Mouse (Mus musculus) intestine, embryonic 15.5 days (tissue): ENCODE measurements around the gene Wt1. TPM values are rescaled to one million over a fixed set of nuclear protein-coding genes. Genes with fewer than 3 reads are reported as not detected.

Experiments
- ATAC-seq: fragments of 200-750 bp; cut with Nextera tagmentation; 2 replicates; pipeline ENCODE4 v1.8.0; 2017; ENCODE audit warnings: moderate TSS enrichment, moderate library complexity
- H3K27ac ChIP-seq: fragments of 300-500 bp; sonication (generic); 2 replicates; pipeline ENCODE4 v1.5.1; 2015; ENCODE audit warnings: mild to moderate bottlenecking, inconsistent platforms
- H3K27me3 ChIP-seq: fragments of 300-500 bp; sonication (generic); replicated peaks from 2 replicates; pipeline ENCODE4 v1.6.1; 2015; ENCODE audit warnings: inconsistent platforms
- H3K36me3 ChIP-seq: fragments of 300-500 bp; sonication (generic); 2 replicates; pipeline ENCODE4 v1.6.1; 2015; ENCODE audit warnings: inconsistent platforms
- H3K4me1 ChIP-seq: fragments of 300-500 bp; sonication (generic); replicated peaks from 2 replicates; pipeline ENCODE4 v1.6.1; 2015; ENCODE audit warnings: inconsistent platforms
- H3K4me2 ChIP-seq: fragments of 300-500 bp; sonication (generic); replicated peaks from 2 replicates; pipeline ENCODE4 v1.6.1; 2015; ENCODE audit warnings: mild to moderate bottlenecking, inconsistent platforms
- H3K4me3 ChIP-seq: fragments of 300-500 bp; sonication (generic); replicated peaks from 2 replicates; pipeline ENCODE4 v1.5.1; 2015; ENCODE audit warnings: inconsistent platforms
- H3K9ac ChIP-seq: fragments of 300-500 bp; sonication (generic); 2 replicates; pipeline ENCODE4 v1.6.1; 2015; ENCODE audit warnings: inconsistent platforms
- H3K9me3 ChIP-seq: fragments of 300-500 bp; sonication (generic); 2 replicates; pipeline ENCODE4 v1.6.1; 2016; ENCODE audit warnings: inconsistent platforms
- WGBS: fragments of 180-500 bp; shearing (Covaris S2); methylation state at CpG from one replicate; pipeline ENCODE4 v1.1.7; 2015; 5-methylcytosine and 5-hydroxymethylcytosine counted together
- polyA plus RNA-seq: library from polyadenylated mRNA; unstranded; fragments of >200 nt; fragmentation: Nextera tagmentation; extraction: Ambion mirVana; gene quantifications from 2 replicates; pipeline ENCODE4 v1.2.1, GENCODE M21; 2015

The Wt1 gene
- polyA plus RNA-seq, 1 experiment from 2014 or later: 12.2 TPM

DNA sequence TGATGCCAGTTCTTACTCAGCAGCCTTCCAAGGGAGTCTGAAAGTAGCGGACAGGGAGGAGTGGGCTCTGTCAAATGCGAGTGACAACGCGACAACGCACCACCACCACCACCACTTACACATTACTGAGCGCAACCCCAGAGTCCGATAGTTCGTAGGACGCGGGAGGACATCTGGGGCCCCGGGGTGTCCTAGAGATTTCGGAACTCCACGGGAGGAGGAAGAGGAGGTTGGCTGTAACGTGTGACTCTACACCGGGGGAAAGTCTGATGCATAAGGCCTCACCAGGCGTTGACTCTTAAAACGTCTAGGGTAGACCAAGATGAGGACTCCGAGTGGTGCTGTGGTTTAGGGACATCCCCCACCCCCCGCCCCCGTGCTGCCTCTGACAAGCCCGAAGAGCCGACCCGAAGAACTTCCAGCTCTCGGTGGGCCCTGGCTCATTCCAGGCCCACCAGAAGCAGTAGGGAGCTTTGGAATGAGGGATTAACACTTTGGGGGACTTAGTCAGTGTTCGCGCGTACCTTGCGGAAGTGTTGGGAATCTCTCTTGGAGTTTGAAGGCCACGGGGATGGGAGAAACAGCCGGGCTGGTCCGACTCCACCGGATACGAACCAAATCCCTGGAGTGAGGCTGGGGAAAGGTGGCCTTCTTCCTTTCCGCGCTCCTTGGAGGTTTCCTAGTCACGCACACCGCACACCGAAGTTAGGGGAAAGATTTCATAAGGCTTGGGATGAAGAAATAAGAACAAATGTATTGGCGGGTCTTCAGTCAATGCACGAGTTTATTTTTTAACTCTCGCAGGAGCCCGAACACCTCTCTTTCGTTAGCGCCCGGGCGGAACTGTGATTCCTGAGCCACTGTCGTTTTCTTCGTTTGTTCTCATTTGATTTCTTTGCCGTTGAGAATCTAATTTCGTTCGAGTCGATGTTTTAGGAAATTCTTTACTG is 1.5 kb downstream of the Wt1 start:
- WGBS: 2% methylated on average over 52 of the region's 52 CpGs
- Histone ChIP-seq H3K27me3 (peaks cover 96% of the 10 kb centered on the region), H3K4me1 (peaks cover 28% of the 10 kb centered on the region), H3K4me3 (peak overlapping the region; percentile 34), H3K9me3 (no peaks in the 10 kb centered on the region), H3K9ac (peak overlapping the region; percentile 5), H3K4me2 (peak overlapping the region; percentile 53), H3K36me3 (no peaks in the 10 kb centered on the region), H3K27ac (no peak overlapping the region)
- ATAC-seq: no peak; the same call in 1 of the 2 replicates

DNA sequence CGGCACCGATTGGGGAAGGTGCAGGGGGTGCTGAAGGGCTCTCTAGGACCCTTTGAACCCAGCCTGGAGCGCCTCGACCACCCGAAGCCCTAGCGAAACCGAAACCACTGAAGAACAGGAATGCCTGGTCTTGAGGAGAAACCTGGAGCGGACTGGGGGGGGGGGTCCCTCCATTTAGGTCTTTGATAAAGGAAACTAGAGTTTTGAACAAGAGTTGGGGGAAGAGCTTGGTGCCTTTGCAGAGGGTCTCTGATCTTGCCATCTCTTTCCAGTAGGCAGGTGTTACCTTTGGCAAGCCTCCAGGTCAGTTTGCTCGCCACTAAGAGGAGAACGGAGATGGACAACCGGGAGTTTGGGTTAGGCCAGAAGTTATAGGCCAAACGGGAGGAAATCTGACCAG is 2.2 kb downstream of the Wt1 start:
- Histone ChIP-seq H3K27ac (no peak overlapping the region), H3K9ac (no peak overlapping the region), H3K4me1 (peaks cover 27% of the 10 kb centered on the region), H3K4me2 (peak overlapping the region; percentile 28), H3K36me3 (no peaks in the 10 kb centered on the region), H3K9me3 (no peaks in the 10 kb centered on the region), H3K27me3 (peaks cover 96% of the 10 kb centered on the region), H3K4me3 (peak overlapping the region; percentile 9)
- 9% methylated on average over 12 of the region's 12 CpGs for WGBS
- no peak for ATAC-seq

DNA sequence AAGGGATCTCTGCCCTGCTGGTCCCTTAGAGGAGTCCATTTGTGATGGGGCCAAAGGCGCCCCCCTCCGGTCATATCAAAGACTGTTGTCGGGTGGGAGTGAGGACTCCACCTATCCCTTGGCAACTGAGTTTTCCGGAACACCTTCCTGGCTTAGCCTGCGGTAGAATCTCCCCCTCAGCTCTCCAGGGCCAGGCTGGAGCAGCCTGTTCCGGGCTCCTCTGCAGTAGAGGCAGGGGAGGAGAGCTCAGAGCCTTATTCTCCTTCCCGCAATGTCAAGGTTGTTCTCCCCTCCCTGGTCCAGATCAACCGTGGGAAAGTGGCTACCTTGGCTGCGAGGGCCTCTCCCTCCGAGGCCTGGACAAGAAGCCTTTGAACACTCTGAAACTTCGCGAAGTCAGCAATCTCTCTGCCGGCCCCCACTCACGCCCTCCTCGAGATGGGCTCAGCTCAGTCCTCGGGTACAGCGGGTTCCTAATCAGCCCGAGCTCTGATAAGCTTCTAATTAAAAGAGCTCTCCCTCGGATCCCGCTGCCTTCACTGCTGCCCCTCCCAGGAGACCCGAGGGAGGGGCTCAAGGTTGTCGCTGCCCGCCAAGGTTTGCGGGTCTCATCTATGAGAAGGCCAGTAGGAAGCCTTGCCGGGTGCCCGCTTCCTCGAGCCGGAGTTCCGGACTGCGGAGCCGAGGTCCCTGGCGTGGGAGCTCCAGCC is 4.2 kb downstream of the Wt1 start:
- Histone ChIP-seq H3K9me3 (no peaks in the 10 kb centered on the region), H3K27ac (no peak overlapping the region), H3K27me3 (peaks cover 93% of the 10 kb centered on the region), H3K9ac (no peak overlapping the region), H3K4me2 (peak overlapping the region; percentile 35), H3K36me3 (no peaks in the 10 kb centered on the region), H3K4me3 (peak overlapping the region; percentile 12; the same call in 1 of the 2 replicates), H3K4me1 (peaks cover 30% of the 10 kb centered on the region)
- ATAC-seq: no peak
- 4% methylated on average over 32 of the region's 32 CpGs for WGBS

DNA sequence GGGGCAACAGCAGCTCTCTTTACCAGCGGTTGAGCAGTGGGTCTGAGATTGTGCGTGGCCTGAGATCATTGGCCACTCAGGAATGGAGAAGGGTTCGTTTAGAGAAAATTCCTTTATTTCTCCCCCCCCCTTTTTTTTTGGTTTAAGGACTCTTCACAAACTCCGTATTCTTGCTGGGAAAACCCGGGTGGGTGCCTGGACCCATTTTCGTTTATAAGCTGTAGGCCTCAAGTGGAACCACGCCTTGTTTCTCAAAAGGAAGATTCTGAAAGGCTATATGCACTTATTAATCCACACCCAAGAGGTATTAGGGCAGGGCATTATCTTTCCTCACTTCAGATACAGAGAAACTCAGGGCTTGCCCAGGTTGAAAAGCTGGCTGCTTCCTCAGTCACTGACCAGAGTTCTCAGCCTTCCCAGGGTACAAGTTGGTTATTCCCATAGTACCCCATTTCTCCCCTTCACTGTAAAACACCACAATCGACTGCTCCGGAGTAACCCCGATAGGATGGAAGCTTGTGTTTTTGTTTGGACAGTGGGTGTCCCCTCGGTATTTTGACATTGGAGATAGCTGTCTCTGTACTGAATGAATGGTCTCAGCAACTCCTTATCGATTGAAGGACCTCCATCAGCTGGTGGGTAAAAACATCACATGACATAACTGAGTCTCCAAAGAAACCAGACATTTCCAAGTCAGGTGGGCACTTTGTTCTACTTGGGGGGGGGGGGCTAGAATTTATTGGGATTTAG is 4.9 kb downstream of the Wt1 start:
- Histone ChIP-seq H3K4me3 (peak overlapping the region; percentile 12; the same call in 1 of the 2 replicates), H3K9me3 (no peaks in the 10 kb centered on the region), H3K36me3 (no peaks in the 10 kb centered on the region), H3K4me2 (peak overlapping the region; percentile 35), H3K9ac (no peak overlapping the region), H3K27me3 (peaks cover 89% of the 10 kb centered on the region), H3K27ac (no peak overlapping the region), H3K4me1 (peaks cover 27% of the 10 kb centered on the region)
- ATAC-seq: no peak
- WGBS: 16% methylated on average over 12 of the region's 12 CpGs

DNA sequence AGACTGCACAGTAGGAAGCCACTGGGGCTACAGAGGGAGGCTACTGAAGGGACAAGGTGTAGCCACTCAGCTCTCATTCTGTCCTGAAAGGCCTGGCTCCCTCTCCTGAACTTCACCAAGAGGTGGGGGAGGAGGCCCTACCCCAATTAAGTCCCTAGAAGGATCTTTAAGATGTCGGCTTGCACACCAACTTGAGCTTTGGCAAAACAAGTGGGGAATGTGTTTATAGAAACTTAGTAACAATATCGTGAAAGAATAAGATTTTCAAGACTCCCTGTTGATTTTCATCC is 5.4 kb downstream of the Wt1 start:
- H3K27me3 ChIP-seq: peaks cover 89% of the 10 kb centered on the region
- H3K27ac ChIP-seq: no peak overlapping the region
- H3K4me3 ChIP-seq: no peak overlapping the region
- H3K9me3 ChIP-seq: no peaks in the 10 kb centered on the region
- H3K36me3 ChIP-seq: no peaks in the 10 kb centered on the region
- no peak overlapping the region for H3K9ac ChIP-seq
- WGBS: 16% methylated on average over 2 of the region's 2 CpGs
- ATAC-seq: no peak
- H3K4me1 ChIP-seq: peaks cover 23% of the 10 kb centered on the region
- H3K4me2 ChIP-seq: no peak overlapping the region; the same call in 1 of the 2 replicates

DNA sequence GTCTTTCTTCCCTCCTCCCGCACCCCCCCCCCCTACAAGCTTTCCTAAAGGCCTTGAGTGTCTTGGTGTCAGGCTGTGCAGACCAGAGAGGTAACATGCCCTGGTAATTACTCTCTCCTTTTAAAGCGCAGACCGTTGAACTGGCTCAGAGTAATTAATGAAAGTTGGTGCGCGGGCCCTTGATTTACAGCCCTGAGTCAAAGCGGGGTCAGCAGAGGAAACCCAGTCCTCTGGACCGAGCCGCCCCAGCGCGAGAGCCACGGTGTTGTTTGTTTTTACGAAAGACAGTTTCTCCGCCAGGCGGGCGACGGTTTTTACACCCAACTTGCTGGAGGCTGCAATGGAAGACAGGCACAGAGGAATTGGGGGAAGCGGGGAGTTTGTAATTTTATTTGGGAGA is 6.0 kb downstream of the Wt1 start:
- no peak overlapping the region for H3K27ac ChIP-seq
- ATAC-seq: no peak
- H3K4me2 ChIP-seq: peak overlapping the region; percentile 19; the same call in 1 of the 2 replicates
- no peak overlapping the region for H3K9ac ChIP-seq
- peaks cover 89% of the 10 kb centered on the region for H3K27me3 ChIP-seq
- WGBS: 3% methylated on average over 17 of the region's 17 CpGs
- H3K36me3 ChIP-seq: no peaks in the 10 kb centered on the region
- H3K4me1 ChIP-seq: peaks cover 18% of the 10 kb centered on the region
- no peaks in the 10 kb centered on the region for H3K9me3 ChIP-seq
- no peak overlapping the region for H3K4me3 ChIP-seq

DNA sequence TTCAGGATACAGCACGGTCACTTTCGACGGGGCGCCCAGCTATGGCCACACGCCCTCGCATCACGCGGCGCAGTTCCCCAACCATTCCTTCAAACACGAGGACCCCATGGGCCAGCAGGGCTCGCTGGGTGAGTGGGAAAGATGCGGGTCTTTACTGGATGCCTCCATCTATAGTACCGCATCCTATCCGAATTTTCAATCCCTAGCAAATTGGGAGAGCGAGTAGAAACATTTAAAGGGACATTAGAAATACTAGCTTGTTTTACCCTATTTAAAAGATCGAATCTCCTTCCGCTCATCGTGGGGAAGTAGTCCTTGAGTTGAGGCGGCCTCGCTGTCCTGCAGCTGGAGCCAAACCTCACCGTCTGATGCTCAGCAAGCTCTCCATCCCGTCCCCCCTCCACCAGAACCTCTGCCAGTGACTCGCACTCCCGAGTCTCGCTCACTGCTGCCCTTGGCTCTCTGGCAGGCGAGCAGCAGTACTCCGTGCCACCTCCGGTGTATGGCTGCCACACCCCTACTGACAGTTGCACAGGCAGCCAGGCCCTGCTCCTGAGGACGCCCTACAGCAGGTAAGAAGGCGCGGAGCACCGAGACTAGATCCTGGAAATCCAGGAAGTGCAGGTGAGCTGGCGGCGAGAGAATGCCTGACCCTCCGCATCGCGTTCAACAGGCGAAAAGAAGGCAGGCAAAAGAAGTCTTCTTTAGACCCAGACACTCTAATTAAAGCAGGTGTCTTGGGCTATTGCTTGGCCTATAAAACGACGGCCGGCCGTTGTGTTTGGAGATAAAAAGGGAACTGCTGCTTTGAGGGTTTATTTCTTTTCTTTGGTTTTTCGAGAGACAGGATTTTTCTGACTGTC is 6.8 kb downstream of the Wt1 start:
- H3K9me3 ChIP-seq: no peaks in the 10 kb centered on the region
- no peak overlapping the region for H3K4me3 ChIP-seq
- H3K27me3 ChIP-seq: peaks cover 81% of the 10 kb centered on the region
- peak; percentile 54 for ATAC-seq
- H3K27ac ChIP-seq: no peak overlapping the region
- H3K9ac ChIP-seq: no peak overlapping the region
- 5% methylated on average over 43 of the region's 43 CpGs for WGBS
- H3K36me3 ChIP-seq: no peaks in the 10 kb centered on the region
- H3K4me2 ChIP-seq: peak overlapping the region; percentile 27; the same call in 1 of the 2 replicates
- peaks cover 12% of the 10 kb centered on the region for H3K4me1 ChIP-seq

DNA sequence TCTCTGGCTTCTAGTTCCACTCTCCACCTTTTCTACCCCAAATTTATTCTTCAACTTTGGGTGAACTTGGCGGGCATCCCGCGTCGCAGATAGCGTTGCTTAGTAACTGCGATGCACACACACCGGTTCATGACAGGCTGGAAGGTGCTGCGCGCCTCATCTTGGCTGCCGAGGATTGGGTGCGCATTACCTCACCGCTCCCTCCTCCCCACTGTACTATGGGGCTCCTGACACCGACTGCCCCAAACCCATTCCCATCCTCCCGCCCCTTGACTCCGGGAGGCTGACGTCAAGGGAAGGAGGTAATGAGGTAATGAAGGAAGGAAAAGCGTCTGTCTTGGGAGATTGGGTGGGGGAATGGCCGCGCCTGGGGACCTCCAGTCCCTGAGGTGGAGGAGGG is 8.0 kb downstream of the Wt1 start:
- Histone ChIP-seq H3K27me3 (peaks cover 72% of the 10 kb centered on the region), H3K4me1 (peaks cover 12% of the 10 kb centered on the region), H3K4me2 (no peak overlapping the region), H3K9me3 (no peaks in the 10 kb centered on the region), H3K9ac (no peak overlapping the region), H3K27ac (no peak overlapping the region), H3K4me3 (no peak overlapping the region), H3K36me3 (no peaks in the 10 kb centered on the region)
- WGBS: 1% methylated on average over 19 of the region's 19 CpGs
- peak; percentile 61 for ATAC-seq

DNA sequence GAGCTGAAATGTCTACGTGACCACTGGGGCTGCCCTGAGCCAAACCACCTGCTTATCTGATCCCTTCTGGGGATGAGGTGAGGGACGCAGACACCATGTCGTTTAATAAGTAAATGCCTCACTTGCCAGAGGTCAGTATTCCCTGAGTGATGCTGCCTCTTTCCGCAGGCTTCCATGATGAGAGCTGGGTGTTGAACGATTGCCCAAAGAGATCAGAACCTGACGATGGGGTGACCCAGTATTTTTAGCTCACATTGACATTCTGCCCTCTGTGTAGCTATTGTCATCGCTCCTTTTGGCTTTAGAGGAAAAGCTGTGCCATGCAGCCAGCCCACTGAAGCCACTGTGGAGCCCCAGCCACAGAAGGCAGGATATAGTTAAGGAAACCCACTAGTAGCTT is 13.1 kb downstream of the Wt1 start:
- Histone ChIP-seq H3K9ac (no peak overlapping the region), H3K4me3 (no peak overlapping the region), H3K36me3 (no peaks in the 10 kb centered on the region), H3K4me1 (no peaks in the 10 kb centered on the region; the same call in 1 of the 2 replicates), H3K27ac (no peak overlapping the region), H3K27me3 (peaks cover 32% of the 10 kb centered on the region), H3K9me3 (no peaks in the 10 kb centered on the region), H3K4me2 (no peak overlapping the region)
- no peak for ATAC-seq
- WGBS: 67% methylated on average over 7 of the region's 7 CpGs

DNA sequence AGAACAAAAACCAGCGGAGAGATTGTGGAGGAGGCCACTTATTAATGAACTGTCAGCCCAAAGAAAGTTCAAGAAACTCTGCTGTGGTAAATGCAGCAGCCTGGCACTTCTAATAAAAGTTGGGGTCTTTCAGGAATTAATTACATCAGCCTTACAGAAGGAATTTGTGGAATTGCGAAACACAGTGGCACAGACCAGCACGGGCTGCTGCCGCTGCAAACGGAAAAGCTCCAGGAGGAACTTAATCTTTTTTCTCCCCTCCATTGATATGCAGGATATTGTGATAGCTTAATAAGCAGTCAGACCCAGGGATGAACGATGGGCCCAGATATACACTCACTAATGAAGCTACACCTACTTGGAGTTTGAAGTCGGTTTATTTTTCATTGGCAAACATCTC is 15.0 kb downstream of the Wt1 start:
- no peak overlapping the region for H3K4me2 ChIP-seq
- no peaks in the 10 kb centered on the region for H3K36me3 ChIP-seq
- H3K27ac ChIP-seq: no peak overlapping the region
- H3K4me3 ChIP-seq: no peak overlapping the region
- no peak for ATAC-seq
- peaks cover 17% of the 10 kb centered on the region for H3K27me3 ChIP-seq
- no peak overlapping the region for H3K9ac ChIP-seq
- WGBS: 46% methylated on average over 7 of the region's 7 CpGs
- no peaks in the 10 kb centered on the region for H3K4me1 ChIP-seq
- H3K9me3 ChIP-seq: no peaks in the 10 kb centered on the region

DNA sequence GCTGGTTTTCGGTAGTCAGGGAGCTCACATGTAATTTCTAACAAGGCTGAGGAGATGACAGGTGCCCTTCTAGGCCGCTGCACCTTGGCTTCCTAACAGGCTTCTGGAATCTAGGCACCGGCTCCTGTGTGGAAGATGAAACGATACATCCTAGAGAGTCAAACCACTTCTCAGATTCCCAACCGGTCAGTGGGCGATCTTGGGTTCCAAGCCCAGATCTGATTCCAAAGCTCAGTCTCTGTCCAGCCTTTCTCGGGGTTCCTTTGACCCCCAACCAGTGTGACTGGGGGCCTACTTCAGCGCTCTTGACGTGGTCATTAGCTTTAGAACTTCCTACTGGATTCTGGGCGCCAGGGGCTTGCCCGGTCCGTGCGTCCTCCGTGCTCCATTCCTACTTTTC is 17.4 kb downstream of the Wt1 start:
- Histone ChIP-seq H3K4me2 (no peak overlapping the region), H3K9me3 (no peaks in the 10 kb centered on the region), H3K4me3 (no peak overlapping the region), H3K27me3 (peaks cover 8% of the 10 kb centered on the region), H3K9ac (no peak overlapping the region), H3K36me3 (no peaks in the 10 kb centered on the region), H3K4me1 (no peaks in the 10 kb centered on the region), H3K27ac (no peak overlapping the region)
- WGBS: 94% methylated on average over 14 of the region's 14 CpGs
- no peak for ATAC-seq
